Mouse (Mus musculus) retina, adult 2 months (tissue): ENCODE results near the gene Camta1.

Experiments used
- DNase-seq: peaks from one replicate; pipeline ENCODE4 v3.0.0-alpha.2; 2012; ENCODE audit warnings: low read depth, low spot score

Gene Camta1

GRCm38 (mm10) chr4:150869276-150870197 lies 992.1 kb downstream of the Camta1 start:
- DNase-seq, result no peak

GRCm38 (mm10) chr4:150868859-150869258 lies 992.8 kb downstream of the Camta1 start:
- no peak for DNase-seq

- no peak for DNase-seq
These were observed 993.5 kb downstream of the Camta1 start for GRCm38 (mm10) chr4:150868161-150868560.
